Mouse (Mus musculus) heart, embryonic 15.5 days (tissue): ENCODE data around the gene Ccdc117. TPM values are rescaled to one million over a fixed set of nuclear protein-coding genes. Genes with fewer than 3 reads are reported as not detected.

Experiments
- ATAC-seq: fragments of 200-750 bp; cut with Nextera tagmentation; replicated peaks from 2 replicates; pipeline ENCODE4 v1.8.0; 2017; ENCODE audit warnings: low read depth, moderate TSS enrichment; ENCODE audit not compliant: insufficient number of reproducible peaks, insufficient read depth, low FRiP score
- H3K27ac ChIP-seq: fragments of 300-500 bp; sonication (generic); 2 replicates; pipeline ENCODE4 v1.5.1; 2015; ENCODE audit warnings: mild to moderate bottlenecking, inconsistent platforms
- H3K27me3 ChIP-seq: fragments of 300-500 bp; sonication (generic); 2 replicates; pipeline ENCODE4 v1.6.1; 2015; ENCODE audit warnings: inconsistent platforms
- H3K36me3 ChIP-seq: fragments of 300-500 bp; sonication (generic); 2 replicates; pipeline ENCODE4 v1.6.1; 2015; ENCODE audit warnings: mild to moderate bottlenecking, inconsistent platforms
- H3K4me1 ChIP-seq: fragments of 300-500 bp; sonication (generic); replicated peaks from 2 replicates; pipeline ENCODE4 v1.6.1; 2015; ENCODE audit warnings: inconsistent platforms
- H3K4me2 ChIP-seq: fragments of 300-500 bp; sonication (generic); 2 replicates; pipeline ENCODE4 v1.6.1; 2015; ENCODE audit warnings: inconsistent platforms, mild to moderate bottlenecking, moderate library complexity
- H3K4me3 ChIP-seq: fragments of 300-500 bp; sonication (generic); 2 replicates; pipeline ENCODE4 v1.5.1; 2015; ENCODE audit warnings: mild to moderate bottlenecking, inconsistent platforms
- H3K9ac ChIP-seq: fragments of 300-500 bp; sonication (generic); 2 replicates; pipeline ENCODE4 v1.6.1; 2015; ENCODE audit warnings: mild to moderate bottlenecking, inconsistent platforms
- H3K9me3 ChIP-seq: fragments of 300-500 bp; sonication (generic); replicated peaks from 2 replicates; pipeline ENCODE4 v1.6.1; 2016; ENCODE audit warnings: inconsistent platforms
- WGBS: fragments of 180-500 bp; shearing (Covaris S2); methylation state at CpG from one replicate; pipeline ENCODE4 v1.1.7; 2015; ENCODE audit warnings: mixed read lengths; 5-methylcytosine and 5-hydroxymethylcytosine counted together
- polyA plus RNA-seq: library from polyadenylated mRNA; unstranded; fragments of >200 nt; fragmentation: Nextera tagmentation; extraction: Ambion mirVana; gene quantifications from 2 replicates; pipeline ENCODE4 v1.2.1, GENCODE M21; 2015

Gene Ccdc117
- polyA plus RNA-seq, 1 experiment from 2014 or later, result 10.9 TPM

DNA sequence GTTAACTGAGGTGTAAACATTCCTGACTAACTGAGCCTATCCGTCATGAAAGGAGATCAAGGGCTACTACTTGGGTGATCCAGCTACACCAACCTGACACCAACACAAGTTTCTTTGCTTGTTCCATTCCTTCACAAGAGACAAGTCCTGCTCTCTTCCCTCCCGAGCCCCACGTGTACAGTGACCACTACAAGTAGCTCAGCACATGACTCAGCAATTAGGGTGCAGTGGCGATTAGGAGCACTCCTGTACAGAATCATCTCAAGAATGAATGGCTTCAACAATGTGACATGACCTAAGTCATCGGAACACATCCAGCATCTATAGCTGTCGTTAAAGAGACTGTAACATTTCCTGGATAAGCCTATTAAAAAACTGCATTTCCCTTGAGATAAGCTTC, 11.3 kb downstream of the Ccdc117 start:
- Histone ChIP-seq H3K9me3 (no peaks in the 10 kb centered on the region), H3K27me3 (no peaks in the 10 kb centered on the region), H3K4me2 (no peak overlapping the region), H3K9ac (no peak overlapping the region), H3K36me3 (peaks cover 81% of the 10 kb centered on the region), H3K4me1 (peaks cover 3% of the 10 kb centered on the region; the same call in 1 of the 2 replicates), H3K27ac (no peak overlapping the region), H3K4me3 (no peak overlapping the region)
- ATAC-seq, result no peak
- WGBS, result 63% methylated on average over 6 of the region's 6 CpGs

DNA sequence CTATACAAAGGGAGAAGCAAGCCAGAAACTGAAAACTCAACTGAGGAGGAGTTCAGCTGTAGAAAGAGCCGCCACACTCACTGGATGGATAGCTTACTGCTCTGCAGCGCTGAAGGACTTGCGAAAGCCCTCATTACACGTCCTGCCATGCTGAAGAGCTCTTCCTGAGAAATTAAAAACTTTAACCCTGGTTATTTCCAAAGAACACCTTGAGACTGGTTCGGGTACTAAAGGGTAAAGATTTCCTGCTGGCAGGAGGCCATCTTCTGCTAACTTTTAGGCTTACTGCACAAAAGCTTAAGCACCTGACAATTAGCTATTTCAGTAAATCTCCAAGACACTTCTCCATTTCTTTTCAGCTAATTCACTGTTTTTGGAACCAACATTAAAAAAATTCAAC, 11.8 kb downstream of the Ccdc117 start:
- Histone ChIP-seq H3K4me1 (peaks cover 3% of the 10 kb centered on the region; the same call in 1 of the 2 replicates), H3K27me3 (no peaks in the 10 kb centered on the region), H3K36me3 (peaks cover 85% of the 10 kb centered on the region), H3K4me2 (no peak overlapping the region), H3K27ac (no peak overlapping the region), H3K9ac (no peak overlapping the region), H3K4me3 (no peak overlapping the region), H3K9me3 (no peaks in the 10 kb centered on the region)
- no peak for ATAC-seq
- WGBS, result 80% methylated on average over 5 of the region's 5 CpGs

- Histone ChIP-seq H3K36me3 (peaks cover 85% of the 10 kb centered on the region), H3K4me1 (peaks cover 7% of the 10 kb centered on the region), H3K27ac (no peak overlapping the region), H3K9ac (no peak overlapping the region), H3K4me2 (no peak overlapping the region), H3K4me3 (no peak overlapping the region), H3K27me3 (no peaks in the 10 kb centered on the region), H3K9me3 (no peaks in the 10 kb centered on the region)
- ATAC-seq, result no peak
- WGBS, result 45% methylated on average over 5 of the region's 5 CpGs
These were observed 13.1 kb downstream of the Ccdc117 start for GRCm38 (mm10) chr11:5528841-5529240.

DNA sequence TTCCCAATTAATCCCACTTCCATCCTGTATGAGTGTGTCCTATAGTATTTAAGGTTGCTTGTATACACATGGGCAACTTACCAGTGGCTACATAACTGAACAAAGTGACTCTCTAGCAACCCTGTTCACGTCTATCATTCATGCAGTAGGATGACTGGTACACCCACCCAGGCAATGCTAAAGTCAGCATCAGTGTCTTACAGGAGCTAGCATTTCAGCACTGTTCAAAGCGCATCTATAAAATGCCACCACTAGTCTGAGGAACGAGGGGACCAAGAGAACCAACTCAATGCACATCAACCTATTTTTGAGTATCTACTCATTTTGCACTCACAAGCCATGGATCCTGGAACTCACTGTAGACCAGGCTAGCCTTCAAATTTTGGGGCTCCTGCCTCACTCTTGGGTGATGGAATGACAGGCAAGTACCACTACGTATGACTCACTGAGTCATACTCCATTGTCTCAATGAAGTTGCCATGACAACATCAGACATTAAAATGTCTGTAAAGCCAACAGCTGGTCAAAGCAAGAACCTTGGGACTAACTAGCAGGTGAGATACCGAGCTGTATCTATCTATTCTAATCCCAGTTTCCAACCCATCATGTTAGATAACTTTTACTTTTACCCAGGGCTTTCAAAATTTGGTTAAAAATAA, 14.0 kb downstream of the Ccdc117 start:
- H3K9me3 ChIP-seq, result no peaks in the 10 kb centered on the region
- no peak overlapping the region for H3K4me3 ChIP-seq
- no peak overlapping the region for H3K9ac ChIP-seq
- no peaks in the 10 kb centered on the region for H3K27me3 ChIP-seq
- no peak overlapping the region for H3K4me2 ChIP-seq
- H3K4me1 ChIP-seq, result peaks cover 13% of the 10 kb centered on the region
- no peak for ATAC-seq
- 81% methylated on average over 5 of the region's 5 CpGs for WGBS
- no peak overlapping the region for H3K27ac ChIP-seq
- H3K36me3 ChIP-seq, result peaks cover 85% of the 10 kb centered on the region

- H3K4me1 ChIP-seq, result peaks cover 24% of the 10 kb centered on the region
- H3K27me3 ChIP-seq, result no peaks in the 10 kb centered on the region
- ATAC-seq, result no peak
- H3K27ac ChIP-seq, result no peak overlapping the region
- peaks cover 80% of the 10 kb centered on the region for H3K36me3 ChIP-seq
- H3K9ac ChIP-seq, result no peak overlapping the region
- no peaks in the 10 kb centered on the region for H3K9me3 ChIP-seq
- no peak overlapping the region for H3K4me3 ChIP-seq
- no peak overlapping the region for H3K4me2 ChIP-seq
- 75% methylated on average over 7 of the region's 7 CpGs for WGBS
These were observed 15.2 kb downstream of the Ccdc117 start for GRCm38 (mm10) chr11:5526573-5527439.

GRCm38 (mm10) chr11:5525418-5525817, 16.6 kb downstream of the Ccdc117 start:
- H3K36me3 ChIP-seq, result peaks cover 66% of the 10 kb centered on the region
- 84% methylated on average over 4 of the region's 4 CpGs for WGBS

GRCm38 (mm10) chr11:5522798-5523415, 19.1 kb downstream of the Ccdc117 start:
- 87% methylated on average over 11 of the region's 11 CpGs for WGBS
- Histone ChIP-seq H3K9ac (peak overlapping the region; percentile 100; the same call in 1 of the 2 replicates), H3K36me3 (peaks cover 47% of the 10 kb centered on the region), H3K4me2 (peak overlapping the region; percentile 64), H3K27me3 (no peaks in the 10 kb centered on the region), H3K27ac (no peak overlapping the region), H3K4me3 (peak overlapping the region; percentile 97), H3K9me3 (no peaks in the 10 kb centered on the region), H3K4me1 (peaks cover 31% of the 10 kb centered on the region)
- no peak for ATAC-seq

More at GRCm38 (mm10) chr11:5525418-5525817, 16.6 kb downstream of the Ccdc117 start:
- H3K27ac ChIP-seq, result no peak overlapping the region
- H3K4me2 ChIP-seq, result no peak overlapping the region
- H3K27me3 ChIP-seq, result no peaks in the 10 kb centered on the region
- no peaks in the 10 kb centered on the region for H3K9me3 ChIP-seq
- H3K4me1 ChIP-seq, result peaks cover 24% of the 10 kb centered on the region
- H3K9ac ChIP-seq, result no peak overlapping the region
- ATAC-seq, result no peak
- H3K4me3 ChIP-seq, result no peak overlapping the region

- Histone ChIP-seq H3K9me3 (no peaks in the 10 kb centered on the region), H3K4me2 (peak overlapping the region; percentile 64), H3K27ac (peak overlapping the region; percentile 96), H3K36me3 (peaks cover 44% of the 10 kb centered on the region), H3K9ac (peak overlapping the region; percentile 100), H3K27me3 (no peaks in the 10 kb centered on the region), H3K4me1 (peaks cover 31% of the 10 kb centered on the region), H3K4me3 (peak overlapping the region; percentile 97)
- peak; percentile 40; the same call in 1 of the 2 replicates for ATAC-seq
- under 1% methylated on average over 34 of the region's 34 CpGs for WGBS
These were observed 20.3 kb downstream of the Ccdc117 start for GRCm38 (mm10) chr11:5521516-5522291.

DNA sequence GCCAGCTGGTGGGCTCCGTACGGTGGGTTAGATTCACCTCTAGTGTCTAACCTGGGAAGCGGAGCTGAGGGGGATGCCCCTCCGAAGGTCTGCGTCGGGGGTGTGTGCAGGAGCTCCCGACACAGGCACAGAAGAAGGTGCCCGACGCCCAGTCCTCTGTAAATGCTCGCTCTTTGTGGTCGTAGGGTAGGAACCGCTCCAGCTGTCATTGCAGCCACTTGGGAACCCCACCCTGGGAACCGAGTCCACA, 20.8 kb downstream of the Ccdc117 start:
- 0 out of 2 replicates have a peak, but pooled peaks have one; percentile 14 for ATAC-seq

DNA sequence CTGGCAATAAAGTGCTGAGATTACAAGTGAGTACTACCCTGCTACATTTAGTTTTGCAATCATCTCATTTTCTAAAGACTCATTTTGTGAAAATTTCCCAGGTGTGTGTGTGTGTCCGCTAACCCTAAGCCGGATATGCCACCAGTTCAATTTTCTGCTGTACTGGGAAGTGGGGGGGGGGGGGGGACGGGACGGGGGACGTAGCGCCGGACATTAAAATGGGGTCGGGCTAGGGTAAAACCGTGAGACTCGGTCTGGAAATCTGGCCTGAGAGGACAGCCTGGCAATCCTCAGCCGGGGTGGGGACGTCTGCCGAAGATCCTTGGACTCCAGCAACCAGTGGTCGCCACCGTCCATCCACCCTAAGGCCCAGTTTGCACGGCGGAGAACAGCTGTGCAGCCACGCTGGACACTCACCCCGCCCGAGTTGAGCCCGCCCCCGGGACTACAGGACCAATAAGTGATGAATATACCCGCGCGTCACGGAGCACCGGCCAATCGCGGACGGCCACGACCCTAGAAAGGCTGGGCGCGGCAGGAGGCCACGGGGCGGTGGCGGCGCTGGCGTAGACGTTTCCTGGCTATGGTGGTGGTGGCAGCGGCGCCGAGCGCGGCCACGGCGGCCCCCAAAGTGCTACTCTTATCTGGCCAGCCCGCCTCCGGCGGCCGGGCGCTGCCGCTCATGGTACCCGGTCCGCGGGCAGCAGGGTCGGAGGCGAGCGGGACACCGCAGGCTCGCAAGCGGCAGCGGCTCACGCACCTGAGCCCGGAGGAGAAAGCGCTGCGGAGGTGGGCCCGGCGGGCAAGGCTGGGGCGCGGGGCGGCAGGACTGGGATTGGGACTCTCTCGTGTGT, 21.3 kb downstream of the Ccdc117 start, which contains the start of gene Xbp1:
Gene Xbp1, plus strand, starts transcription at position 248 of the 854 bp plus-strand sequence.
- ATAC-seq, result peak; percentile 98
- H3K27me3 ChIP-seq, result no peaks in the 10 kb centered on the region
- peak within 1 kb of the TSS; percentile 64 for H3K4me2 ChIP-seq
- H3K4me1 ChIP-seq, result peaks cover 31% of the 10 kb centered on the region
- peak within 1 kb of the TSS; percentile 96 for H3K27ac ChIP-seq
- peak within 1 kb of the TSS; percentile 100 for H3K9ac ChIP-seq
- peak within 1 kb of the TSS; percentile 97 for H3K4me3 ChIP-seq
- under 1% methylated on average over 66 of the region's 72 CpGs for WGBS
- H3K9me3 ChIP-seq, result no peaks in the 10 kb centered on the region
- H3K36me3 ChIP-seq, result peaks cover 33% of the 10 kb centered on the region

More for the DNA sequence above, 20.8 kb downstream of the Ccdc117 start:
- Histone ChIP-seq H3K9ac (peak overlapping the region; percentile 100), H3K27me3 (no peaks in the 10 kb centered on the region), H3K4me2 (peak overlapping the region; percentile 64), H3K4me3 (peak overlapping the region; percentile 97), H3K27ac (peak overlapping the region; percentile 96), H3K4me1 (peaks cover 31% of the 10 kb centered on the region), H3K36me3 (peaks cover 39% of the 10 kb centered on the region), H3K9me3 (no peaks in the 10 kb centered on the region)
- under 1% methylated on average over 13 of the region's 13 CpGs for WGBS
